Mouse (Mus musculus): ENCODE measurements around the gene Pram1.
"Not testable (repeated sequence)": the region's sequence is repeated elsewhere in the genome, so short reads cannot be mapped to it uniquely, and the experiment has no call there.

Pram1 gene

DNA sequence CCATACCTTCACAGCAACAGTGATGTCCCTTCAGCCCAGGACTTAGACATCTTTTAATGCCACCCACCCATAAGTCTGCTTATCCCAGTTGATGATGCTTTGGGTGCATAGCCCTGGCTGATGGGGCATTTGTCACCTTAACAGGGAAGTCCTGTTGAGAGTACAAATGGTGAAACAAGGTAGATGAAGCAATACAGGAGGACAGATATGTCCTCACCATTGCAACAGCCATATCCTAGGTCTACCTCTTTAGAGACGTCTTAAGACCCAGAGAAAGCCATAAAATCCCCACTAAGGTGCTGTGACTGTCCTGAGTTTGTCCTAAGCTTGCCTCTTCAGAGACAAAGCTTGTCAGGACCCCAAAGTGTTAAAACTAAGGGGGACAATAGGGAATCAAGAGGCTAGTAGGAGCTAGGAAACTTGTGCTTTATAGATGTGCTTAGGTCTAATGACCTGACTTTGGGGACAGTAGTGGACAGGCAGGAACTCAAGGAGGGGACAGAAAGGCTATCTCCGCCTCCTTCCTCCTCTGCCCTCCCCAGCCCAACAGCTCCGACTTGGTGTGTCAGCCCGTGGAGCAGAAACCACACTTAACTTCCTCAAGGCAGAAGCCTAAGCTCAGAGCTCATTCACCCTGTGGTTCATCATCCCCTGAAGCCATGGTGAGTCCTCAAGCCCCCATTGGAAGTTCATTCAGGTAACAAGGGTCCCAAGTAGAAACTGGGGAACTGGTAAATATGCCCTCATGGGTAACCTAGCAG lies at the start of gene Pram1:
Pram1 (plus strand) TSS at position 541 of the 761 bp plus-strand sequence.
- DNase-seq (ENCODE audit: low spot score), result no peak

GRCm38 (mm10) chr17:33597271-33597670 lies 40.6 kb upstream of the Pram1 start:
- no peak for DNase-seq (ENCODE audit: low spot score)

- DNase-seq (ENCODE audit: low spot score), result no peak
Measured at GRCm38 (mm10) chr17:33598506-33598905, 39.4 kb upstream of the Pram1 start.

DNA sequence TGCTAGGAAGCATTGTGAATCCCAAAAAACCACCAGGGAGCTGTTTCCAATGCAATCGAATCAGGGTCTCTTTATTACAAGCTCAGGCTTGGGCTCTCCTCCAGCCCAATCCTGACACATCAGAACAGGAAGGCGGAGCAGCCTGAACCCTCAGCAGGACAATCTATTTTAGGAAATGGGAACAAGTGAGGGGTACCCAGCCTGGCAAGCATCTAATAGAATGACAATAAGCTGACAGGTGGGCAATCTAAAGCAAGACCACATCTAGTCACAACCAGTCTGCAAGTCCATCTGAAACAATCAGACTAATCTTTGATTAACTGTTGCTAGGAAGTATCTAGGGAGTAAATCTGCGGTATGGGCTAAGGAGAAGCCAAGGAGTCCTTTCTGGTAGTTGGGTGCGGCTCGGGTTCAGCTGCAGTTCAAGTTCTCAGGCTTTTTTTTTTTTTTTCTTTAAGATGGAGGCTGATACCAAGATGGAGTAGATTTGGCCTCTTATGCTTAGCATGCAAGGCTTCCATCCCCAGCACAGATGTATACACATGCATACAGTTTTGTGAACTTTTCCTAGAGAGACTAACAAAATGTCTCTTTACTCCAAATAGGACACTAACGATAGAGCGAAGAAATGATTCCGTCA lies 37.9 kb upstream of the Pram1 start:
- DNase-seq (ENCODE audit: low spot score), result no peak

GRCm38 (mm10) chr17:33600831-33601230 lies 37.0 kb upstream of the Pram1 start:
- DNase-seq (ENCODE audit: low spot score), result no peak

DNA sequence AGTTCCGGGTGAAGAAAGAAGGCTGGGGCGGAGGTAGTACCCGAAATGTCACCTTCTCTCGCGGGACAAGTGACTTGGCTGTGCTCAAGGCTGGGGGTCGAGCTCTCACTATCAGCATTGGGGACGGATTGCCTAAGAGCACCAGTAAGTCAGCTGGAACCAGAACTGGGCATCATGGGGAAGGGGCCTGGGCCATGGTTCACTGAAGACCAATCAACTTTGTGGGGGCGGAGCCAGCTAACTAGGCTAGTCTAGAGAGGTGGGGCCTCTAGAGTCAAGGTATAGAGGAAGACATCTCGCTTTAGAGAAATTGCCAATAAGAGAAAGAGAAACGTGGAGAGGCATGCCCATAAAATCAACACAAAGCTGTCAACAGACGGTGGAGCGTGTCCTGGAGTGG lies 35.9 kb upstream of the Pram1 start:
- DNase-seq (ENCODE audit: low spot score), result no peak

DNA sequence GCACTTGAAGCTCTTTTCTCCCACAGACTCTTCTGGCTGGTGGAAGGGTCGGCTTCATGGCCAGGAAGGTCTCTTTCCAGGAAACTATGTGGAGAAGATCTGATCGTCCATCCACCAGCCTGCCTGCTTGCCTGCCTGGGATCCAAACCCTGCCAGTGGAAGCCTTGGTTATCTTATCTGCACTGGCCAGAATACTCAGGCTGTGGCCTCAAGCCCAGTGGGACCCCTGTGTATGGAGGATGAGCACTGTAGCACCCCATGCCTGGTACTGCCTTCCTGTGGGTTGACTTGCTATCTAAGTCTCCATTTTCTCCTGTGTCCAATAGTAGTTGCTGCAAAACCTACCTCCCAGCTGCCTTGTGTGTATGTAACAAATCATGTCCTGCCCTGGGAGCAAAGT lies 30.6 kb upstream of the Pram1 start:
- no peak for DNase-seq (ENCODE audit: low spot score)

GRCm38 (mm10) chr17:33610548-33610947 lies 27.3 kb upstream of the Pram1 start:
- no peak for DNase-seq (ENCODE audit: low spot score)

DNA sequence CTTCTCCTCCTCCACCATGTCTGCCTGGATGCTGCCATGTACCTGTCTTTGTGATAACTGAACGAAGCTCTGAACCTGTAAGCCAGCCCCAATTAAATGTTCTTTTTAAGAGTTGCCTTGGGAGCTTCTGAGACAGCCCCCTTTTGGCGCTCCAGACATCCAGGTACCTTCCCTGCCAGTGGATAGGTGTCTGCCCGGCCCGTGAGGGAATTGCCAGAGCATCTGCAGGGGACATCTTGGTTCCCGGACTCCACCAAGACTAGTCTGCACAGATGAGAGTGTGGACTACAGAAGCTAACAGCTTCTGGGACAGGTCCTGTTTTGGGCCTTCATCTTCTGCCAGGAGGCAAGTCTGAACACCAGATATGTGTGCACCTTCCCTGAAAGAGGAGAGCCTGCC lies 24.1 kb upstream of the Pram1 start:
- not testable (repeated sequence) for DNase-seq (ENCODE audit: low spot score)

GRCm38 (mm10) chr17:33627281-33627680 lies 10.6 kb upstream of the Pram1 start:
- no peak for DNase-seq (ENCODE audit: low spot score)

DNA sequence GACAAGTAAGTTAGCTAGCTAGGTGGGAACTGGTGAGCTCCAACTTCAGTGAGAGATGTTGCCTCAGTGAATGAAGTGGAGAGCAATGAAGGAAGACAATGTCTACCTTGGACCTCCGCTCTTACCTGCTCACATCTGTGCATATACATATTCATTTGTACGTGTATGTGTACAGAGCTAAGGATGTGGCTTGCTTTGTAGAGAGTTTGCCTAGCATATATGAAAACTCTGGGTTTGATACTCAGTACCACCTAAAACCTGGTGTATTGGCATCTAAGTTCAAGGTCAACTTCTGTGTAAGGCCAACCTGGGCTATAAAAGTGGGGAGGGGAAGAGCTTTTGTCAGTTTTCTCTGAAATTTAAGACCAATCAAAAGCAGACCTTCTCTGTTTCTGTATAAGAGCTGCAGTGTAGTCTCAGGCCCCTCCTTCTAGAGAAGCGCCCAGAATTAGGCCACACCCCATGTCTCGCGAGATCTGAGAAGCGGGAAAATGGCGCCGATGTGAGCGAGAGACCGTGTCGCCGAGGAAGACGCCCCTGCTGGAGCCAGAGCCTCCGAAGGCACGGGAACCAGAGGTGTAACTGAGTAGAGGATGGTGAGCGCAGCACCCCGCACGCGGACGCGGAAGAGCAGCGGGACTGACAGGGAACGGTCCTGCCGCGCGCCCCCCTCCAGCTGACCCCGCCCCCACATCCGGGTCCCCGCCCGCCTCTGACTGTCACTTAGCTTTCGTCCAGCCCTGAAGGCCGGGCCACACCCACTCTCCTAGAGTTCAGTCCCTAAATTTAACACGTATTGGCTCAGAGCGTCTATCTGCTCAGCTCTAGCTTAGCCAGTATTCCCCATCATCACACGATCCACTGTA lies 9.0 kb upstream of the Pram1 start, which contains the start of gene Zfp414:
Zfp414 (plus strand) TSS at position 470 of the 866 bp plus-strand sequence.
- peak; percentile 95 for DNase-seq (ENCODE audit: low spot score)

GRCm38 (mm10) chr17:33629487-33630125 lies 8.2 kb upstream of the Pram1 start:
- no peak for DNase-seq (ENCODE audit: low spot score)

- DNase-seq (ENCODE audit: low spot score), result no peak
Measured at GRCm38 (mm10) chr17:33630171-33630895, 7.5 kb upstream of the Pram1 start.

GRCm38 (mm10) chr17:33631236-33631635 lies 6.6 kb upstream of the Pram1 start:
- DNase-seq (ENCODE audit: low spot score), result no peak

GRCm38 (mm10) chr17:33631796-33632195 lies 6.1 kb upstream of the Pram1 start:
- DNase-seq (ENCODE audit: low spot score), result no peak

DNA sequence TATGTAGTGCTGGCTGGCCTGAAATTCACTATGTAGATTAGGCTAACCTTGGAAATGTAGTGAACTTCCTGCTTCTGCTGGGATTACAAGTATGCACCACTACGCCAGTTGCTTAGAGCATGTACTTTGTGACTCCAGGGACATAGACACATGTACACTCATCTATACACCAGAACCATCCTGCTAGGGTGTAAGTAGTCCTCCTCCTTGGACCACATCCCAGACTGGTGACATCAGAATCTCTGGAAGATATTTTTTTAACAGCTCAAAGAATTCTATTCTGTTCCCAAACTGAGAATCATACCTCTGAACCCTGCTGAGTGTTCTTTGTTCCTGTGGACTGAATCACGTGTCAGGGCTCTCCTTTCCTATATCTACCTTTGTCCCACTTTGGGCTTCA lies 818 bp upstream of the Pram1 start:
- DNase-seq (ENCODE audit: low spot score), result no peak

DNA sequence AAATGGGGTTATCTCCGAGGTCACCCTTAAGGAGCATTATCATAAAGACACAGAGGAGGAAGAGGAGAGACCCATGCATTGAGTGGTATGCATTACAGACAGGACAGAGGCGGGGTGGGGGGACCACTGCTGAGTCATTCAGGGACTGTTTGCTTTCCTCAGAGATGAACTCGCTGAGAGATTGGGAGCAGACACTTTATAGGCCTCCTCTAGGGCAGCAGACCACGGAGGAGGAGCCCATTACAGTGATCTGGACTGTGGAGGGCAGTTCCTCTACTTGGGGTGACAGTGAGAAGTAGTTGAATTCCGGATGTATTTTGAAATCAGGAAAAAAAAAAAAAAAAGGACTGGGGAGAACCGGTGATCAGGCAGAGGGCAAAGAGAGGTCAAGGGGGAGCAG lies 1.9 kb downstream of the Pram1 start:
- DNase-seq (ENCODE audit: low spot score), result no peak

GRCm38 (mm10) chr17:33644068-33644467 lies 6.2 kb downstream of the Pram1 start:
- DNase-seq (ENCODE audit: low spot score), result no peak

GRCm38 (mm10) chr17:33645073-33645472 lies 7.2 kb downstream of the Pram1 start:
- DNase-seq (ENCODE audit: low spot score), result no peak

- DNase-seq (ENCODE audit: low spot score), result no peak
Measured at GRCm38 (mm10) chr17:33649781-33650475, 12.1 kb downstream of the Pram1 start.

DNA sequence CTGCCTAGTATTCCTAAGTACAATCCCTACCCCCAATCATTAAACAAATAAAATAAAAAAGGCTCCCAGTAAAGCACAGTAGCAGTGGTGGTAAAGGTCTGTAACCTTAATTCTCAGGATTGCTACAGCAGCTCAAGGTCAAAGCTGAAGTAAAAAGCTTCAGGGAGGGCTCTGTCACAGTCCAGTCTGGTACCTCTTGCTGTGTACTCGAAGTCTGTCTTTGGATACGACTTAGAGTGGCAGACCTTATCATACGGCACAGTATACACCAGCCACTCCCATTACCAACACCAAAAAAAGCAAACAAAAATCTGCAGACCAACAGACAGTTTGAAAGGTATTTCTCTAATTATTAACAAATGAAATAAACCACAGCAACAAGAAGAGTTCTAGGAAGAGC lies 29.0 kb downstream of the Pram1 start:
- DNase-seq (ENCODE audit: low spot score), result no peak
